Mouse (Mus musculus): ENCODE measurements at regions not wholly inside any gene's neighbourhood (a gene's known extent, or its start where the extent isn't known, plus 50 kb on each side); places are given as distances from the start of the nearest gene placed in this dataset.

DNA sequence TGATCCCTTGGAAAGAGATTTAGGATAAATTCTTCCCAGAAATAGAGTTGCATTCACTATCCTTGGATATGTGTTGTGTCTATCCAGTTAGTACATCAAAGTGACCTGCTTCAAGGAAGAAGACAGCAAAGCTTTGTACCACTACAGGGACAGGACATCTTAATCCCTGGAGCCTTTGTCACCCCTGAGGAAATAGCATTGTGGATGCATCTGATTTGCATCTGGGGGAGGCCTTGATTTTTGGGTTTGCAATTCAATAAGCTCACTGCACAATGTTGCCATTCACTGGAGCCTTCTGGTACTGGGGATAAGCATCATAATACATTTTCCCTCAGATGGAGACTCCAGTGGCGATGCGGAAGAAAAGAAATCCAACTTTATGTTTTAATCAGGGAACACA is 229.2 kb upstream of the Dcn start:
- TF ChIP-seq CTCF (IDR thresholded peaks at IDR 0.05; ENCODE audit: control insufficient read depth, insufficient read depth, low read length): no peak
- no peak for TF ChIP-seq POLR2A (IDR thresholded peaks at IDR 0.05; ENCODE audit: borderline replicate concordance, control insufficient read depth, low read depth, low read length)
- 85% methylated on average over 2 of the region's 2 CpGs for WGBS
- H3K4me3 ChIP-seq (replicated peaks; ENCODE audit: control insufficient read depth, low read depth, low read length): no peak overlapping the region
- H3K27ac ChIP-seq (ENCODE audit: control insufficient read depth, insufficient read depth, low read depth, low read length, poor library complexity): no peak overlapping the region
- no peaks in the 10 kb centered on the region for H3K4me1 ChIP-seq (ENCODE audit: control insufficient read depth, insufficient read depth, low read length)

DNA sequence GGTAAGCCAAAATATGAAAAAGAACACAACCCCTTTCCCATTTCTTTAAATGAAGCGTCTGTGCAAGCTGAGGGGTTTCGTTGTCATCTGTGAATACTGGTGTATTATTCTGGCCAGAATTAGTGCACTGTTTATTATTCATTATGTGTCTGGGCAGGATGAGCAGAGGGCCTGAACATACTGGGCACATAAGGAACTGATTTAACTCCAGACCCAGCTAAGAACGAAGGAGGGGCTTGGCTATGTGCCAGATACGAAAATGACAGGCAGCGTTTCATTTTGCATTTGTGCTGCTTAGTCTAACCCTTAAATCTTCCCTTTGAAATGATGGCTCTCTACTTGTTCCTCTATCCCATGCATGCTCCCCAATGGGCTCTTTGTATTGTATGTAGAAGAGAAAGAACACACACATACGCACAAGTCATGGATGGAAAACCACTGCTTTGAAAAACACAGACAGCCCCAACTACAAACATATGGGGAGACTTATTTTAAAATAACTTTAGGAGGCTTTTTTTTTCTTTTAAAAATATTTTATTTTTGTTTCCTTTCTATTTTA is 213.4 kb upstream of the Dcn start:
- Histone ChIP-seq H3K4me1 (ENCODE audit: control insufficient read depth, insufficient read depth, low read length) (no peaks in the 10 kb centered on the region), H3K27ac (ENCODE audit: control insufficient read depth, insufficient read depth, low read depth, low read length, poor library complexity) (no peak overlapping the region), H3K4me3 (replicated peaks; ENCODE audit: control insufficient read depth, low read depth, low read length) (no peak overlapping the region)
- no peak for TF ChIP-seq POLR2A (IDR thresholded peaks at IDR 0.05; ENCODE audit: borderline replicate concordance, control insufficient read depth, low read depth, low read length)
- TF ChIP-seq CTCF (IDR thresholded peaks at IDR 0.05; ENCODE audit: control insufficient read depth, insufficient read depth, low read length): no peak
- WGBS: 60% methylated on average over 6 of the region's 6 CpGs

DNA sequence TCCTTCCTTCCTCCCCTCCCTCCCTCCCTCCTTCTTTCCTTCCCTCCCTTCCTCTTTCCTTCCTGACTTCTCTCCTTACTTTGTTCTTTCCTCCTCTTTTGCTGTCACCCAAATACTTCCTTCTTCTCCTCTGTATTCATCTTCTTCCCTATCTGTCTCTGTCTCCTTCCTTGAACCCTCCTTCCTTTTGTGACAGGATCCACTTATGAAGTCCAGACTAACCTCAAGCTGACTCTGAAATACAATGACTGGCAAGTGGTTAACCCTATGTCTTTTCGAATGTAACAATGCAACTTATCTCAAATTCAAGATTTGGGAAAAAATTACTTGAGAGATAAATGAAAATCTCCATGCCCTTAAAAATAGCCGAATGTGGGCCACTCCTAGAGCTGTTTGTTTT is 197.0 kb upstream of the Dcn start:
- WGBS: 59% methylated on average over 2 of the region's 2 CpGs
- H3K27ac ChIP-seq (ENCODE audit: control insufficient read depth, insufficient read depth, low read depth, low read length, poor library complexity): no peak overlapping the region

DNA sequence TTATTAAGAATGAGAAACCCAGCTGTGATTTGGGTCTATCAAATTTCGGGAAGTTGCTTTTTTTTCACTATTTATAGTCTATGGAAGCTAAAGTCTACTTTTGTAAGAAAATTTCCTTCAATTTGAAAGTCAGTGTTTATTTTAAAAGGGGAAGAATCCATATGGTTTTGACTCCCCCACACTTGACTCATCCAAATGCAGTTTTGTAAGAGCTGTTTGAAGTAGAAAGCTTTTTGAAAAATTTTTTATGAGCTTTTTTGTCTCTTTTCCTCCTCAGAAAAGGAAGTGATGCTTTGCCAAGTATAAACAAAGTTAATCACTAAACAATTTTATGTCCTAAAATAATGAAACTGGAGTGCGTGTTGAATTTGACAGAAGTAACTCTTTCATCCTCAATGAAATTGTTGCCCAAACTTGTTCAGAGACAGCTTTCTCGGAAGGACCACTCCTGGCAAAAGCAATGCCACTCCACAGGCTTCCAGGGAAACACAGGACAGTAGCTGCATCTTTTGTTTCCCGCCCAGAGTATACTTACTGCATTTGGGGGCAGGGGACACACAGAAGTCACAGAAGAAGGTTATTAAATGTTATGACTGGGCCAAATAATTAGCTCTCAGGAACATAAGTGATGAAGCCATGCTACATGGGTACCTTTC is 196.4 kb upstream of the Dcn start:
- WGBS: 66% methylated on average over 4 of the region's 4 CpGs
- TF ChIP-seq POLR2A (IDR thresholded peaks at IDR 0.05; ENCODE audit: borderline replicate concordance, control insufficient read depth, low read depth, low read length) (no peak), CTCF (IDR thresholded peaks at IDR 0.05; ENCODE audit: control insufficient read depth, insufficient read depth, low read length) (no peak)
- H3K27ac ChIP-seq (ENCODE audit: control insufficient read depth, insufficient read depth, low read depth, low read length, poor library complexity): no peak overlapping the region
- no peak overlapping the region for H3K4me3 ChIP-seq (replicated peaks; ENCODE audit: control insufficient read depth, low read depth, low read length)
- H3K4me1 ChIP-seq (ENCODE audit: control insufficient read depth, insufficient read depth, low read length): no peaks in the 10 kb centered on the region

More for the DNA sequence above, 197.0 kb upstream of the Dcn start:
- Histone ChIP-seq H3K4me1 (ENCODE audit: control insufficient read depth, insufficient read depth, low read length) (no peaks in the 10 kb centered on the region), H3K4me3 (replicated peaks; ENCODE audit: control insufficient read depth, low read depth, low read length) (no peak overlapping the region)
- no peak for TF ChIP-seq CTCF (IDR thresholded peaks at IDR 0.05; ENCODE audit: control insufficient read depth, insufficient read depth, low read length)
- TF ChIP-seq POLR2A (IDR thresholded peaks at IDR 0.05; ENCODE audit: borderline replicate concordance, control insufficient read depth, low read depth, low read length): no peak

DNA sequence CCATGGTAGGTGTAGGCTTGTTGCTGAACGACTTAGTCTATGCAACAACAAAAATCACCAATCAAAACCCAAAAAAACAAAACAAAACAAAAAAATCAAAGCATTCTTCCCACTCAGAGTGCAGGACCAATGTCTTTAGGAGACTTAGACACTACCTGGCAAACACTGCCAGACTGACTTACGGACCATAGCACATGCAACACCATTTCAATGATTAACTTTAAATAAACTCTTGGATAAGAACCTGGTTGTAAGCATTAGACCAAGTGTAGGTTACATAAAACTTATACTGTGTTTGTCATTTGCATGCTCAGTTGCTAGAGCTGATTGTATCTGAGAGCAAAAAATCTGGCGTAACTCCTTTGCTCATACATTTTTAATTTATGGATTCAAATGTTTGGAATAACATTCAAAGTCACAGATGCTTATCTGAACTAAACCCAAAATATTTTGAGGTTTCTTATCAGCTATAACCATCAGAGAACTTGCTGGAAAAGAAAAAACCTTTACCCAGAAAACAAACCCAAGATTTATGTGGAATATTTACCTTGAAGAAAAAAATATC is 174.5 kb upstream of the Dcn start:
- no peak overlapping the region for H3K27ac ChIP-seq (ENCODE audit: control insufficient read depth, insufficient read depth, low read depth, low read length, poor library complexity)
- TF ChIP-seq CTCF (IDR thresholded peaks at IDR 0.05; ENCODE audit: control insufficient read depth, insufficient read depth, low read length) (no peak), POLR2A (IDR thresholded peaks at IDR 0.05; ENCODE audit: borderline replicate concordance, control insufficient read depth, low read depth, low read length) (no peak)
- no peak overlapping the region for H3K4me3 ChIP-seq (replicated peaks; ENCODE audit: control insufficient read depth, low read depth, low read length)
- no peaks in the 10 kb centered on the region for H3K4me1 ChIP-seq (ENCODE audit: control insufficient read depth, insufficient read depth, low read length)
- 73% methylated on average over 3 of the region's 3 CpGs for WGBS

DNA sequence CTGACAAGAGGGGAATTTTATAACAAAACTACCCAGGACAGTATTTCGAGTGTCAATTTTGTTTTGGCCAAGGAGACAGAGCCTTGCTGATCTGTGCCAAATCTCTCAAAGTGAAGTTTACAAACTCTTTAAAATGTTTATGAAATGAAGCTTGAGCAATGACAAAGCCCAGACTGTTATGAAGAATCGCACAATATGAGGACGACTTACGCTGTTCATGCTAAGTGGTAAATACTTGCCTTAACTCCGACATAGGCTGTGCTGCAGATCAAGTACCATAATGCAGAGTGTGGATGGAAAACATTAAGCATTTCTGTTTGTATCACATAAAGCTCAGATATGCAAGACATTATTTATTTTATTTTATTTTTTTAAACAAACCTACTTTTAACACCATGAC is 169.8 kb upstream of the Dcn start:
- no peak overlapping the region for H3K27ac ChIP-seq (ENCODE audit: control insufficient read depth, insufficient read depth, low read depth, low read length, poor library complexity)
- WGBS: 91% methylated on average over 5 of the region's 5 CpGs
- TF ChIP-seq POLR2A (IDR thresholded peaks at IDR 0.05; ENCODE audit: borderline replicate concordance, control insufficient read depth, low read depth, low read length) (no peak), CTCF (IDR thresholded peaks at IDR 0.05; ENCODE audit: control insufficient read depth, insufficient read depth, low read length) (no peak)
- H3K4me1 ChIP-seq (ENCODE audit: control insufficient read depth, insufficient read depth, low read length): no peaks in the 10 kb centered on the region
- no peak overlapping the region for H3K4me3 ChIP-seq (replicated peaks; ENCODE audit: control insufficient read depth, low read depth, low read length)

DNA sequence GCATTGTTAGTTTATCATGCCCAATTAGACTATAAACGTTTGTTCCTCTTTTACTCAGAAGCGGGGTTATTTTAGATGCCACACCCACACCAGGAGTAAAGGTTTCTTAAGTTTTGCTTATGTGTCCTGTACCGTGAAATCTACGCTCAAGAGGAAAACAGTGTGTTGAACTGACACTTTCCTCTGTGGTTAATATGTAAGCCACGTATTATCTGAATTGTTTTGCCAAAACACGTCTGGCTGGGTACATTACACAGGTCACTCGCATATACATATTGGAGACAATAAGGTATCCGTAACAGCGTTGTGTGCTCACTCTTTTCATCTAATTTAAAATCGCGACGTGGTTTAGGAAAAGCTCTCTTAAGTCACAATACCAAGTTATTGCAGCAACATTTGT is 166.9 kb upstream of the Dcn start:
- Histone ChIP-seq H3K27ac (ENCODE audit: control insufficient read depth, insufficient read depth, low read depth, low read length, poor library complexity) (no peak overlapping the region), H3K4me3 (replicated peaks; ENCODE audit: control insufficient read depth, low read depth, low read length) (no peak overlapping the region), H3K4me1 (ENCODE audit: control insufficient read depth, insufficient read depth, low read length) (no peaks in the 10 kb centered on the region)
- no peak for TF ChIP-seq CTCF (IDR thresholded peaks at IDR 0.05; ENCODE audit: control insufficient read depth, insufficient read depth, low read length)
- TF ChIP-seq POLR2A (IDR thresholded peaks at IDR 0.05; ENCODE audit: borderline replicate concordance, control insufficient read depth, low read depth, low read length): no peak
- WGBS: under 1% methylated on average over 12 of the region's 12 CpGs

DNA sequence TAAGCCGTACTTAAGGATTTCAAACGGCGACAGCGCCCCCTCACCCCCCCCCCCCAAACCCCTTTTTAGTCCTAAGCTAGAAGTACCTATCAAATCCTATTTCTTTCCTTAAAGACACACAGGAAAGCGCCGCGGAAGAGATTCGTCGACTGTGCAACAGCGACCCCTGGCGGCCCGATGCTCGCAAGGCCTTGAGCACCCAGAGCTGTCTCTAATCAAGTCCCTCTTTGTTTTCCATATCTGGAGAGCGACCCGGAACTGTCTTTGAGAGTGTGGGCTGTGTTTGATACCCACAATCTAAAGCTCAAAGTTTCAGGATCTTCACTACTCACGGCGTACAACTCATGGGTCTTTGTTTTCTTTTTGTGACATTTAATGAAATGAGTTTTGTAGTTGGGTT is 166.4 kb upstream of the Dcn start:
- peak overlapping the region; percentile 81; the same call in 1 of the 2 replicates for H3K27ac ChIP-seq (ENCODE audit: control insufficient read depth, insufficient read depth, low read depth, low read length, poor library complexity)
- under 1% methylated on average over 17 of the region's 17 CpGs for WGBS

More for the DNA sequence above, 166.4 kb upstream of the Dcn start:
- TF ChIP-seq CTCF (IDR thresholded peaks at IDR 0.05; ENCODE audit: control insufficient read depth, insufficient read depth, low read length): peak; percentile 87
- TF ChIP-seq POLR2A (IDR thresholded peaks at IDR 0.05; ENCODE audit: borderline replicate concordance, control insufficient read depth, low read depth, low read length): no peak; the same call in 1 of the 2 replicates
- no peaks in the 10 kb centered on the region for H3K4me1 ChIP-seq (ENCODE audit: control insufficient read depth, insufficient read depth, low read length)
- no peak overlapping the region for H3K4me3 ChIP-seq (replicated peaks; ENCODE audit: control insufficient read depth, low read depth, low read length)

Data from bone marrow, adult 2 months (tissue).